Mouse (Mus musculus): ENCODE measurements around the gene Hectd4. TPM values are rescaled to one million over a fixed set of nuclear protein-coding genes. Genes with fewer than 3 reads are reported as not detected.
A peak's percentile ranks its signal among the peaks of the same experiment; 100 is the strongest.

Hectd4 gene
- polyA plus RNA-seq, 1 experiment from 2014 or later = 20.1 TPM

GRCm38 (mm10) chr5:121398146-121398964 lies 178.3 kb downstream of the Hectd4 start:
- Histone ChIP-seq H3K27me3 (replicated peaks; ENCODE audit: control insufficient read depth, insufficient read depth, low read length) (no peaks in the 10 kb centered on the region), H3K4me2 (ENCODE audit: low read length) (peak overlapping the region; percentile 64), H3K4me1 (replicated peaks; ENCODE audit: control insufficient read depth, insufficient read depth, low read length) (peaks cover 17% of the 10 kb centered on the region), H3K27ac (ENCODE audit: low read length) (peak overlapping the region; percentile 56), H3K9ac (replicated peaks; ENCODE audit: low read depth, low read length) (peak overlapping the region; percentile 81), H3K4me3 (replicated peaks; ENCODE audit: low read length) (peak overlapping the region; percentile 85), H3K9me3 (ENCODE audit: control insufficient read depth, low read length) (no peaks in the 10 kb centered on the region), H3K36me3 (ENCODE audit: control insufficient read depth, insufficient read depth) (no peaks in the 10 kb centered on the region)
- WGBS = under 1% methylated on average over 66 of the region's 67 CpGs
- ATAC-seq = peak; percentile 78

GRCm38 (mm10) chr5:121398965-121399462 lies 179.0 kb downstream of the Hectd4 start:
- H3K27me3 ChIP-seq (replicated peaks; ENCODE audit: control insufficient read depth, insufficient read depth, low read length) = no peaks in the 10 kb centered on the region
- H3K36me3 ChIP-seq (ENCODE audit: control insufficient read depth, insufficient read depth) = no peaks in the 10 kb centered on the region
- peak overlapping the region; percentile 85 for H3K4me3 ChIP-seq (replicated peaks; ENCODE audit: low read length)
- no peak for ATAC-seq
- no peak overlapping the region for H3K27ac ChIP-seq (ENCODE audit: low read length)
- peaks cover 17% of the 10 kb centered on the region for H3K4me1 ChIP-seq (replicated peaks; ENCODE audit: control insufficient read depth, insufficient read depth, low read length)
- peak overlapping the region; percentile 81 for H3K9ac ChIP-seq (replicated peaks; ENCODE audit: low read depth, low read length)
- no peaks in the 10 kb centered on the region for H3K9me3 ChIP-seq (ENCODE audit: control insufficient read depth, low read length)
- WGBS = 53% methylated on average over 9 of the region's 9 CpGs
- peak overlapping the region; percentile 64 for H3K4me2 ChIP-seq (ENCODE audit: low read length)

GRCm38 (mm10) chr5:121399540-121399939 lies 179.5 kb downstream of the Hectd4 start:
- ATAC-seq = no peak
- Histone ChIP-seq H3K9ac (replicated peaks; ENCODE audit: low read depth, low read length) (no peak overlapping the region), H3K9me3 (ENCODE audit: control insufficient read depth, low read length) (no peaks in the 10 kb centered on the region), H3K27me3 (replicated peaks; ENCODE audit: control insufficient read depth, insufficient read depth, low read length) (no peaks in the 10 kb centered on the region), H3K4me3 (replicated peaks; ENCODE audit: low read length) (no peak overlapping the region), H3K4me1 (replicated peaks; ENCODE audit: control insufficient read depth, insufficient read depth, low read length) (peaks cover 17% of the 10 kb centered on the region), H3K4me2 (ENCODE audit: low read length) (no peak overlapping the region; the same call in 1 of the 2 replicates), H3K36me3 (ENCODE audit: control insufficient read depth, insufficient read depth) (no peaks in the 10 kb centered on the region), H3K27ac (ENCODE audit: low read length) (no peak overlapping the region)
- 89% methylated on average over 5 of the region's 5 CpGs for WGBS

GRCm38 (mm10) chr5:121400064-121400463 lies 180.0 kb downstream of the Hectd4 start:
- no peak overlapping the region for H3K9ac ChIP-seq (replicated peaks; ENCODE audit: low read depth, low read length)
- no peaks in the 10 kb centered on the region for H3K36me3 ChIP-seq (ENCODE audit: control insufficient read depth, insufficient read depth)
- H3K27ac ChIP-seq (ENCODE audit: low read length) = no peak overlapping the region
- H3K9me3 ChIP-seq (ENCODE audit: control insufficient read depth, low read length) = no peaks in the 10 kb centered on the region
- H3K4me3 ChIP-seq (replicated peaks; ENCODE audit: low read length) = no peak overlapping the region
- H3K27me3 ChIP-seq (replicated peaks; ENCODE audit: control insufficient read depth, insufficient read depth, low read length) = no peaks in the 10 kb centered on the region
- no peak overlapping the region for H3K4me2 ChIP-seq (ENCODE audit: low read length)
- ATAC-seq = no peak
- 78% methylated on average over 5 of the region's 5 CpGs for WGBS
- peaks cover 17% of the 10 kb centered on the region for H3K4me1 ChIP-seq (replicated peaks; ENCODE audit: control insufficient read depth, insufficient read depth, low read length)

- Histone ChIP-seq H3K27ac (ENCODE audit: low read length) (no peak overlapping the region), H3K9me3 (ENCODE audit: control insufficient read depth, low read length) (no peaks in the 10 kb centered on the region), H3K4me1 (replicated peaks; ENCODE audit: control insufficient read depth, insufficient read depth, low read length) (peaks cover 17% of the 10 kb centered on the region), H3K4me3 (replicated peaks; ENCODE audit: low read length) (no peak overlapping the region), H3K36me3 (ENCODE audit: control insufficient read depth, insufficient read depth) (0 out of 2 replicates have a peak, but pooled peaks cover 3% of the 10 kb centered on the region), H3K27me3 (replicated peaks; ENCODE audit: control insufficient read depth, insufficient read depth, low read length) (no peaks in the 10 kb centered on the region), H3K4me2 (ENCODE audit: low read length) (no peak overlapping the region), H3K9ac (replicated peaks; ENCODE audit: low read depth, low read length) (no peak overlapping the region)
- 89% methylated on average over 5 of the region's 5 CpGs for WGBS
- ATAC-seq = no peak
Observed at GRCm38 (mm10) chr5:121400849-121401248, 180.8 kb downstream of the Hectd4 start.

GRCm38 (mm10) chr5:121407856-121408255 lies 187.8 kb downstream of the Hectd4 start:
- Histone ChIP-seq H3K4me2 (ENCODE audit: low read length) (no peak overlapping the region), H3K27me3 (replicated peaks; ENCODE audit: control insufficient read depth, insufficient read depth, low read length) (no peaks in the 10 kb centered on the region), H3K4me3 (replicated peaks; ENCODE audit: low read length) (no peak overlapping the region), H3K36me3 (ENCODE audit: control insufficient read depth, insufficient read depth) (peaks cover 12% of the 10 kb centered on the region; the same call in 1 of the 2 replicates), H3K27ac (ENCODE audit: low read length) (no peak overlapping the region), H3K9ac (replicated peaks; ENCODE audit: low read depth, low read length) (no peak overlapping the region), H3K9me3 (ENCODE audit: control insufficient read depth, low read length) (no peaks in the 10 kb centered on the region), H3K4me1 (replicated peaks; ENCODE audit: control insufficient read depth, insufficient read depth, low read length) (no peaks in the 10 kb centered on the region)
- ATAC-seq = no peak
- 91% methylated on average over 8 of the region's 8 CpGs for WGBS

- no peak overlapping the region for H3K27ac ChIP-seq (ENCODE audit: low read length)
- H3K36me3 ChIP-seq (ENCODE audit: control insufficient read depth, insufficient read depth) = peaks cover 23% of the 10 kb centered on the region
- no peaks in the 10 kb centered on the region for H3K4me1 ChIP-seq (replicated peaks; ENCODE audit: control insufficient read depth, insufficient read depth, low read length)
- no peak for ATAC-seq
- H3K4me3 ChIP-seq (replicated peaks; ENCODE audit: low read length) = no peak overlapping the region
- no peaks in the 10 kb centered on the region for H3K9me3 ChIP-seq (ENCODE audit: control insufficient read depth, low read length)
- WGBS = 90% methylated on average over 4 of the region's 4 CpGs
- H3K27me3 ChIP-seq (replicated peaks; ENCODE audit: control insufficient read depth, insufficient read depth, low read length) = no peaks in the 10 kb centered on the region
- no peak overlapping the region for H3K4me2 ChIP-seq (ENCODE audit: low read length)
- no peak overlapping the region for H3K9ac ChIP-seq (replicated peaks; ENCODE audit: low read depth, low read length)
Observed at GRCm38 (mm10) chr5:121410975-121411374, 191.0 kb downstream of the Hectd4 start.

Other genes with a start within 250 kb of the Hectd4 start
- gene Rph3a, start 210.1 kb upstream of the Hectd4 start, polyA plus RNA-seq (2015; fragmentation: Nextera tagmentation; extraction: Ambion mirVana) = 22.5 and 26.9 TPM in 2 replicates
- gene Ptpn11, start 28.8 kb upstream of the Hectd4 start, polyA plus RNA-seq (2015; fragmentation: Nextera tagmentation; extraction: Ambion mirVana) = 22.5 and 23.8 TPM in 2 replicates
- gene Rpl6, start 15.7 kb upstream of the Hectd4 start, polyA plus RNA-seq (2015; fragmentation: Nextera tagmentation; extraction: Ambion mirVana) = 361 and 392 TPM in 2 replicates
- 146 and 149 TPM in 2 replicates for gene Trafd1, start 165.4 kb downstream of the Hectd4 start, polyA plus RNA-seq (2015; fragmentation: Nextera tagmentation; extraction: Ambion mirVana)
- 61.7 and 66.8 TPM in 2 replicates for gene Naa25, start 177.7 kb downstream of the Hectd4 start, polyA plus RNA-seq (2015; fragmentation: Nextera tagmentation; extraction: Ambion mirVana)
- 1.2 and 1.9 TPM in 2 replicates for gene Tmem116, start 231.7 kb downstream of the Hectd4 start, polyA plus RNA-seq (2015; fragmentation: Nextera tagmentation; extraction: Ambion mirVana)
- 142 and 159 TPM in 2 replicates for gene Erp29, start 232.3 kb downstream of the Hectd4 start, polyA plus RNA-seq (2015; fragmentation: Nextera tagmentation; extraction: Ambion mirVana)